Mouse (Mus musculus) gonadal fat pad, adult 2 months (tissue): Measurements from ENCODE around the gene Ubtd2. TPM values are rescaled to one million over a fixed set of nuclear protein-coding genes. Genes with fewer than 3 reads are reported as not detected.
"Not testable (repeated sequence)": the region's sequence is repeated elsewhere in the genome, so short reads cannot be mapped to it uniquely, and the experiment has no call there.

Experiments
- DNase-seq: peaks from one replicate; pipeline ENCODE4 v3.0.0-alpha.2; 2012; ENCODE audit warnings: low read depth
- polyA plus RNA-seq: library from polyadenylated mRNA; depleted of rRNA; stranded (reverse); fragments of >200 nt; gene quantifications from 2 replicates; pipeline ENCODE4 v1.2.3, GENCODE M21; 2012

Gene Ubtd2
- polyA plus RNA-seq, 1 experiment: 11.2 TPM

DNA sequence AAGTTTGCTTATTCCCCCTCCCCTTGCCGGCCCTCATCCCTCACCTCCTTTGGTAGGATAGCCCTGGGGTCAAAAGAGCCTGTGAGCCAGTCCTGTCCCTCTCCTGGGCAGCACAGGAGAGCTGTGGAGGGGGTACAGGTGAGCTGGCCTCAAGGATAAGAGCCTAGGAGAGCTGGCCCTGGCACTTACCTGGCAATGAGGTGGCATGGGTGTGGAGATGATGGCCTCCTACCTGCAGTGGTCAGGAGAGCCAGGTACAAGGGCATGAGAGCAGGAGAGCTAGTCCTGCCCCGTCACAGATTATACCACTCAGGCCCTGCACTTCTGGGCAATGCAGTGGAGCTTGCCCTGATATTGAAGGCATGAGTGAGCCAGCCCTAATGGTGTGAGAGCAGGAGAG lies 9.1 kb downstream of the Ubtd2 start:
- DNase-seq: no peak

DNA sequence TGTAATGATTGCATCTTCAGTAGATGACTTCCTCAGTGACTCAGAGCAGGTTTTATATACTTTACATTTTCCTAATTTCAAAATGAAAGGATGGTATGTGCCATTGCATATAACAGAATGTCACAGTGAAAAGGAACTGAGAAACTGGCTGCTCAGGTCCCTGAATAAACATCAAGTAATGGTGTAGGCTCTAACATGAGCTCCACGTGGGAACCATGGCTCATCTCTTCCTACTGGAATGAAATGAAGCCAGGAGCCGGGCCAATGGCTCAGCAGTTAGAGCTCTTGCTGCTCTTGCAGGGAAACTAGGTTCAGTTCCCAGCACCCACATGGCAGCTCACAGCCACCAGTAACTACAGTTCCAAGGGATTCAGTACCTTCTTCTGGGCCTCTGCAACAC lies 16.8 kb downstream of the Ubtd2 start:
- DNase-seq: no peak

DNA sequence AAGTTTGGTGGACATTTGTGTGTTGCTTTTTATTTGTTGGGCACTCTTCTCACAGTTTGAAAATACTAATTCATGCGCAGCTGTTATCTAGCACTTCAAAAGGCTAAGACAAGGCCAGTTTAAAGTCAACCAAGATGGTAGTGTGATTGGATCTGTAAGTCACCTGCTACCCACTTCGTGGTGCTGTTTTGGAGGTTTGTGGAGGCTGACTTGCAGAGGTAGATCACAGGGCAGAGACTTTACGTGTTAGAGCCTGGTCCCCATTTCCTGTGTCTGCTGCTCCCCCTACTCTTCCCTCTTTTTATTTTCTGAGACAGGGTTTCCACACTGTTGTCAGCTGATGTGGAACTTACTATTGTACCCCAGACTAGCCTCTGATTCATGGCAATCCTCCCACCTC lies 19.6 kb downstream of the Ubtd2 start:
- no peak for DNase-seq

- DNase-seq: no peak
Observed at GRCm38 (mm10) chr11:32475487-32476236, 20.5 kb downstream of the Ubtd2 start.

GRCm38 (mm10) chr11:32481525-32481924 lies 26.4 kb downstream of the Ubtd2 start:
- DNase-seq: no peak

GRCm38 (mm10) chr11:32485290-32485689 lies 30.1 kb downstream of the Ubtd2 start:
- DNase-seq: no peak

- DNase-seq: no peak
Observed at GRCm38 (mm10) chr11:32486621-32487020, 31.5 kb downstream of the Ubtd2 start.

DNA sequence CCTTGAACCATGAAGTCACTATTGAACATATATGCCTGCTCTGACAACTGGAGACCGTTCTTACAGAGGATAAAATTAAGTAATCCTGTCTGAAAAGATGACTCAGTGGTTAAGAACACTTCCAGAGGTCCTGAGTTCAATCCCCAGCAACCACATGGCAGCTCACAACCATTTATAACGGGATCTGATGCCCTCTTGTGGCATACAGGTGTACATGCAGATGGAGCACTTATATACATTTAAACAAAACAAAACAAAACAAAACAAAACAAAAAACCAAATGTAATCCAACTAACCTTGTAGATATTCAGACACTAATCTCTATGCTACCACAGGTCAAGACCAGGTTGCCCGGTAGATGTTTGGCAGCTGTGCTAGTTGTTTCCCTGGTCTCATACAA lies 32.3 kb downstream of the Ubtd2 start:
- no peak for DNase-seq

DNA sequence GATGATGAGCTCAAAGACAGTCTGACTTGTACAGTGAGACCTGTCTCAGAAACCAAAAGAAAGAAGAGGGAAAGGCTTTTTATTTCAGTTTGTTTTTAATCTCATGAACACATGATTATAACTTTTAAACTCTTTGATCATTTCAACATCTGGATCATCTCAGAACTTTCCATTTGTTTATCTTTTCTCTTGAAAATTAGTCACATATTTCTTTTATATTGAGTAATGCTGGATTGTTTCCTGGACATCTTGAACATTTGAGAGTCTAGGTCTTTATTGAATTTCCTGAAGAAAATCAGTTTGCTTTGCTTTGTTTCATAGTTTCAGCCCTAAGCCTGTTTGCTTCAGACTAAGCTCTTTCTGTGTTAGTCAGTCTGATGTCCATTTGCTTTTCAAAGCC lies 33.2 kb downstream of the Ubtd2 start:
- DNase-seq: no peak

GRCm38 (mm10) chr11:32488808-32489670 lies 33.9 kb downstream of the Ubtd2 start:
- no peak for DNase-seq

DNA sequence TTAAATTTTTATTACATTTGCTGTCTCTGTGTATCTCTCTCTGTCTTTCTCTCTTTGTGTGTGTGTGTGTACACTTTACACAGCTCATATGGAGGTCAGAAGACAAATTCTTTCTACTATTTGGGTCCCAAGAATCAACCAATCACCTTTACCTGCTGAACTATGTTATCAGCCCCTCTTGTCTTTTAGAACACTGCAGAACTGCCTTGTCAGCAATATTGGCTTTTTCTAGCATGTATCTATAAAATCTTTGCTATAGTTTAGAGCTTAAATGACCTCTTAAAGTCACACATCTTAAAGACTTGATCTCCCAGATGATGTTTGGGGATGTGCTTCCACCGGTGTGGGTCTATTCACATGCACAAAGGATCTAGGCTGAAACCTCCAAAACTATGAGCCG lies 35.9 kb downstream of the Ubtd2 start:
- DNase-seq: no peak

- DNase-seq: peak; percentile 10
Observed at GRCm38 (mm10) chr11:32493312-32493711, 38.1 kb downstream of the Ubtd2 start.

- no peak for DNase-seq
Observed at GRCm38 (mm10) chr11:32495283-32495682, 40.1 kb downstream of the Ubtd2 start.

DNA sequence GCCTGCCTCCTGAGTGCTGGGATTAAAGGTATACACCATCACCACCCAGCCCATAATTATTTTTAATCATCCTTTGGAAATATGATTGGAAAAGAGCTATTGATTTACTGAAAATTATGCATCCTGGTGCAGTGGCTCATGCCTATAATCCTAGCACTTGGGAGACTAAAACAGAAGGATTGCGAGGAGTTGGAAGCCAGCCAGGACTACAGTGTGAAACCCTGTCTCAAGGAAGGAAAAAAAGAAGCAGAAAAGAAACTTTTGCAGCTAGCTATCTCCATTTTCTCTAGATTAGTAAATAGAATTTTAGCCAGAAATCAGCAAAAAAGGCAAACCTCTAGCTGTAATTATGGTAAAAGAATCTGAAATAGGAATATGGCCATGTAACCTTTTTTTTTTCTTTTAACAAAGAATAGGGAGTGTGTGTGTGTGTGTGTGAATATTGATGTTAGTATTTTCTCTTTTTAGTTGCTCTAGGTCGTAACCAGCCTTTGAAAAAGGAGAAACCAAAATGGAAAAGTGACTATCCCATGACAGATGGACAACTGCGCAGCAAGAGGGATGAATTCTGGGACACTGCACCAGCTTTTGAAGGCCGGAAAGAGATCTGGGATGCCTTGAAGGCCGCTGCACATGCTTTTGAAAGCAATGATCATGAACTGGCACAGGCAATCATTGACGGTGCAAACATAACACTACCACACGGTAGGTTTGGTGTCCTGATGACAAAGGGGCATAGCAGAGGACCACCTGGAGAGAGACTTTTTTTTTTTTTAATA lies 43.8 kb downstream of the Ubtd2 start:
- no peak for DNase-seq

- no peak for DNase-seq
Observed at GRCm38 (mm10) chr11:32499931-32500330, 44.8 kb downstream of the Ubtd2 start.

DNA sequence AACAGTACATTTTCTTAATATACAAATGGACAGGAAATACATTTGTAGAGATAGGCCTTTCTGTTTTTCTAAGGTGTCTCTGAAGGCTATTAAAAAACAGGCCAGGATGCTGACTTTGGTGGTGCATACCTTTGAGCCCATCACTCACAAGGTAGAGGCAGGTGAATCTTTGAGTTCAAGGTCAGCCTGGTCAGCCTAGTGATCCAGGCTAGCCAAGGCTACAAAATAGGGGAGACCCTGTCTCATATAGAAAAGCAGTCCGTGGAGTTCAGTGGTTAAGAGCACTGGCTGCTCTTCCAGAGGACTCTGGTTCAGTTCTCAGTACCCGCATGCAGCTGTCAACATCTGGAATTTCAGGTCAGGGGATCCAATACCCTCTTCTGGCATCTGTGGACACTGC lies 48.5 kb downstream of the Ubtd2 start:
- no peak for DNase-seq

GRCm38 (mm10) chr11:32505091-32505739 lies 50.0 kb downstream of the Ubtd2 start:
- DNase-seq: peak; percentile 36

DNA sequence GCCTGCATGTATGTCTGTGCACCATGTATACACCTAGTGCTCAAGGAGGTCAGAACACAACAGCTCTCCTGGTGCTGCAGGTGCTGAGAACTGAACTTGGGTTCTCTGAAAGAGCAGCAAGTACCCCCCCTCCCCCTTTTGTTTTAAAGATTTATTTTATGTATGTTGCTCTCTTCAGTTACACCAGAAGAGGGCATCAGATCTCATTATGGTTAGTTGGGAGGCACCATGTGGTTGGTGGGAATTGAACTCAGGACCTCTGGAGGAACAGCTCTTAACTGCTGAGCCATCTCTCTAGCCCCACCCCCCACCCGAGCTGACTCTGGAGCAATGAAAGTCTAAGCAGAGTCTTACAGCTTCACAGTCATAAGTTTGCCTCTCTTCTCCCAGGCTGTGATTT lies 55.8 kb downstream of the Ubtd2 start:
- no peak for DNase-seq

DNA sequence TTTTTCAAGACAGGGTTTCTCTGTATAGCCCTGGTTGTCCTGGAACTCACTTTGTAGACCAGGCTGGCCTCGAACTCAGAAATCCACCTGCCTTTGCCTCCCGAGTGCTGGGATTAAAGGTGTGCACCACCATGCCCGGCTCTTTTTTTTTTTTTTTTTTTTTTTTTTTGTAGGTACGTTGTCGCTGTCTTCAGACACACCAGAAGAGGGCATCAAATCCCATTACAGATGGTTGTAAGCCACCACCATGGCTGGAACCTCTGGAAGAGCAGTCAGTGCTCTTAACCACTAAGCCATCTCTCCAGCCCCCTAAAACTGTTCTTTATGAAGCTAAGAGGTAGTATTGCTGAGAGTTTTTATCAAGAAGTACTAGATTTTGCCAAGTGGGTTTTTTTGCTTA lies 59.7 kb downstream of the Ubtd2 start:
- DNase-seq: not testable (repeated sequence)

DNA sequence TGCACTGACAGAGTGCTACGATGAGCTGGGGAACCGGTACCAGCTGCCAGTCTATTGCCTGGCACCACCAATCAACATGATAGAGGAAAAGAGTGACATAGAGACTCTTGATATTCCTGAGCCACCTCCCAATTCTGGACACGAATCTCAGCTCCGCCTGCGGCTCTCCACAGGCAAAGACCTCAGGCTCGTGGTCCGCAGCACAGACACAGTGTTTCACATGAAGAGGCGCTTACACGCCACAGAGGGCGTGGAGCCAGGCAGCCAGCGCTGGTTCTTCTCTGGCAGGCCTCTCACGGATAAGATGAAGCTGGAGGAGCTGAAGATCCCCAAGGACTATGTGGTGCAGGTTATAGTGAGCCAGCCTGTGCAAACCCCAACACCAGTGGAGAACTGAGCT lies 60.9 kb downstream of the Ubtd2 start:
- no peak for DNase-seq

GRCm38 (mm10) chr11:32516916-32517712 lies 61.9 kb downstream of the Ubtd2 start:
- DNase-seq: no peak
